Mouse (Mus musculus) ES-Bruce4 (cell line): ENCODE results near the gene Fn3krp.

ENCODE experiments used
- EP300 ChIP-seq: IDR thresholded peaks from 2 replicates; pipeline ENCODE4 v1.6.1; 2011; ENCODE audit warnings: low read depth, low read length; ENCODE audit not compliant: insufficient read depth
- POLR2A ChIP-seq: IDR thresholded peaks from one replicate; pipeline ENCODE4 v1.8.1; 2011; ENCODE audit warnings: low read length; ENCODE audit not compliant: insufficient read depth

DNA sequence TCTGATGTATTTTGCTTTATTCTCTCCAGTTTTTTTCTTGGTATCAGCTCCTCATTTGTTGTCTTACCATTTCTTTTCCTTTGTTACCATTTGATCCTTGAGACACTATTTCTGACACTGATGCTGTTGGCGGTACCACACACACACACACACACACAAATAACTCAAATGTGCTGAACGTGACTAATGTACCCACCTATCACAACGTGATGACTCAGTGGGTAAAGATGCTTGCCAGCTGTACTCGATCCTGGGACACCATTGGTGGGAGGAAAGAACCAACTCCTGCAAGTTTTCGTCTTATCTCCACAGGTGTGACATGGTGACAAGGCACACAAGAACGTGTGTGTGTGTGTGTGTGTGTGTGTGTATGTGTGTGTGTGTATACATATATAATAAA lies 47.9 kb upstream of the Fn3krp start:
- no peak for TF ChIP-seq POLR2A
- TF ChIP-seq EP300 = no peak
